Mouse (Mus musculus) forebrain, embryonic 15.5 days (tissue): Measurements from ENCODE around the gene Tcf3. TPM values are rescaled to one million over a fixed set of nuclear protein-coding genes. Genes with fewer than 3 reads are reported as not detected.
A peak's percentile ranks its signal among the peaks of the same experiment; 100 is the strongest.

Experiments
- ATAC-seq: fragments of 200-750 bp; cut with Nextera tagmentation; replicated peaks from 2 replicates; pipeline ENCODE4 v1.8.0; 2017; ENCODE audit warnings: mild to moderate bottlenecking, moderate TSS enrichment, moderate library complexity
- H3K27ac ChIP-seq: fragments of 300-500 bp; sonication (generic); replicated peaks from 2 replicates; pipeline ENCODE4 v1.5.1; 2015; ENCODE audit warnings: mild to moderate bottlenecking, inconsistent platforms
- H3K27me3 ChIP-seq: fragments of 300-500 bp; sonication (generic); 2 replicates; pipeline ENCODE4 v1.6.1; 2015; ENCODE audit warnings: inconsistent platforms
- H3K36me3 ChIP-seq: fragments of 300-500 bp; sonication (generic); 2 replicates; pipeline ENCODE4 v1.6.1; 2015; ENCODE audit warnings: mild to moderate bottlenecking, inconsistent platforms
- H3K4me1 ChIP-seq: fragments of 300-500 bp; sonication (generic); 2 replicates; pipeline ENCODE4 v1.6.1; 2015; ENCODE audit warnings: inconsistent platforms
- H3K4me2 ChIP-seq: fragments of 300-500 bp; sonication (generic); replicated peaks from 2 replicates; pipeline ENCODE4 v1.6.1; 2015; ENCODE audit warnings: mild to moderate bottlenecking, inconsistent platforms
- H3K4me3 ChIP-seq: fragments of 300-500 bp; sonication (generic); 2 replicates; pipeline ENCODE4 v1.5.1; 2015; ENCODE audit warnings: mild to moderate bottlenecking, inconsistent platforms
- H3K9ac ChIP-seq: fragments of 300-500 bp; sonication (generic); replicated peaks from 2 replicates; pipeline ENCODE4 v1.6.1; 2015; ENCODE audit warnings: mild to moderate bottlenecking, inconsistent platforms
- H3K9me3 ChIP-seq: fragments of 300-500 bp; sonication (generic); 2 replicates; pipeline ENCODE4 v1.6.1; 2016; ENCODE audit warnings: inconsistent platforms
- WGBS: fragments of 180-500 bp; shearing (Covaris S2); methylation state at CpG from one replicate; pipeline ENCODE4 v1.1.7; 2015; ENCODE audit warnings: mixed read lengths; 5-methylcytosine and 5-hydroxymethylcytosine counted together
- polyA plus RNA-seq: library from polyadenylated mRNA; unstranded; fragments of >200 nt; fragmentation: Nextera tagmentation; extraction: Ambion mirVana; gene quantifications from 2 replicates; pipeline ENCODE4 v1.2.1, GENCODE M21; 2015

The Tcf3 gene
- polyA plus RNA-seq, 1 experiment from 2014 or later, result 85.2 TPM

DNA sequence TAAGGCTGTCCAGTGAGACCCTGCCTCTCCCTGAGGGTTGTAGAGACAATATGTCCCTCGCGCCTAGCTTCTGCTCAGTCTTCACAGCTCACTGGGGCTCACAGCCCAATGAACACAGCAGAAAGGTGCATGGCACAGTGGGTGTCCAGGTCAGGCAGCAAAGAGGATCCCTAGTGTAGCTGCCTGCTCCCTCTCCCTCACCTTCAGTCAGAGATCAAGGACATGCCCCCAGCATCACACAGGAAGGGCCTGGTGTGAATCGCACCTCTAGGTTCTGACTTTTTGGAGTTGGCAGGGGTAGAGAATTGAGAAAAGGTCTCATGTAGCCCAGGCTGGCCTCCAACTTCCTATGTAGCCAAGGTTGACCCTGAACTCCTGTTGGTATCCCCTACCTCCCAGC is 1.4 kb upstream of the Tcf3 start:
- peaks cover 6% of the 10 kb centered on the region for H3K36me3 ChIP-seq
- H3K9me3 ChIP-seq, result no peaks in the 10 kb centered on the region
- no peak overlapping the region for H3K4me2 ChIP-seq
- H3K27me3 ChIP-seq, result no peaks in the 10 kb centered on the region
- peaks cover 23% of the 10 kb centered on the region for H3K4me1 ChIP-seq
- no peak for ATAC-seq
- H3K9ac ChIP-seq, result no peak overlapping the region
- no peak overlapping the region for H3K4me3 ChIP-seq
- 80% methylated on average over 3 of the region's 3 CpGs for WGBS
- no peak overlapping the region for H3K27ac ChIP-seq

DNA sequence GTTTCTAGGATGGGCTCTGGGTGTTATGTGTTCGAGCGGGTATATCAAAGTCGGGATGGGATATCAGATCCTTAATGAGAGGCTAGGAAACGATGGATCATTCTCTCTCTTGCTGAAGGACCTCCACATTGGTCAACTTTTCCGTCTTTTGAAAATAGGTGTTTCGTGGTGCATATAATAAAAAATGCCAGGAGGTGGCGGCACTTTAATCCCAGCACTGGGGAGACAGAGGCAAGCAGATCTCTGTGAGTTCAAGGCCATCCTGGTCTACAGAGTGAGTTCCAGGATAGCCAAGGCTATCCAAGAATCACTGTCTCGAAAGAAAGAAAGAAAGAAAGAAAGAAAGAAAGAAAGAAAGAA is 766 bp upstream of the Tcf3 start:
- H3K4me1 ChIP-seq, result peaks cover 23% of the 10 kb centered on the region
- peaks cover 12% of the 10 kb centered on the region for H3K36me3 ChIP-seq
- no peak overlapping the region for H3K9ac ChIP-seq
- 11% methylated on average over 8 of the region's 8 CpGs for WGBS
- H3K9me3 ChIP-seq, result no peaks in the 10 kb centered on the region
- peak overlapping the region; percentile 67 for H3K4me3 ChIP-seq
- H3K4me2 ChIP-seq, result peak overlapping the region; percentile 16; the same call in 1 of the 2 replicates
- H3K27ac ChIP-seq, result no peak overlapping the region
- H3K27me3 ChIP-seq, result no peaks in the 10 kb centered on the region
- no peak for ATAC-seq

DNA sequence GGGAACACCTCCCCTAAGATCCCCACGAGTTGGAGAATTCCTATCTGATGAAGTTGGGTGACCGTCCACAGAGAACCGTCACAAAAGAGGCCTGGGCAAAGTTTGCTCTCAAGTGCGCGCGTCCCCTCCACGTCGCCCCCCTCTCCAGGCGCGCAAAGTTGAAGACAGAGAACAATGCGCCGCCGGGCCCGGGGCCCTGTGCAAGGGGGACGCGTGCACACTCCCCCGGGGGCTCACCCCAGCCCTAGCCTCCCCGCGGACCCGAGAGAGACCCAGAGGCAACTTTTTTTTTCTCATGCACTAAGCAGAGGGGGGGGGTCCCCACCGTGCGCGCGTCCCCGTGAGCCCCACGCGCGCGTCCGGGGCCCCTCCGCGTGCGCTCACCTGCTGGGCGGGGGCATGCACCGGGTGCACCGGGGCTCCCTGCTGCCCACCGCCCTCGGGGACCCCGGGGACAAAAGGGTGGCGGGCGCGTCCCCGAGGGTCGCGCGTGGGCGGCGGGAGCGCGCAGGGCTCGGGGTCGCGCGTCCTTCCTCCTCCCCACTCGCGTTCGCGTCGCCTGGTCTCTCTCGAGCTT is 423 bp downstream of the Tcf3 start:
- no peaks in the 10 kb centered on the region for H3K27me3 ChIP-seq
- no peaks in the 10 kb centered on the region for H3K9me3 ChIP-seq
- peak overlapping the region; percentile 96 for H3K27ac ChIP-seq
- peak; percentile 0; the same call in 1 of the 2 replicates for ATAC-seq
- H3K9ac ChIP-seq, result peak overlapping the region; percentile 83
- H3K36me3 ChIP-seq, result peaks cover 22% of the 10 kb centered on the region
- H3K4me3 ChIP-seq, result peak overlapping the region; percentile 67
- WGBS, result under 1% methylated on average over 59 of the region's 60 CpGs
- peaks cover 23% of the 10 kb centered on the region for H3K4me1 ChIP-seq
- H3K4me2 ChIP-seq, result peak overlapping the region; percentile 72

DNA sequence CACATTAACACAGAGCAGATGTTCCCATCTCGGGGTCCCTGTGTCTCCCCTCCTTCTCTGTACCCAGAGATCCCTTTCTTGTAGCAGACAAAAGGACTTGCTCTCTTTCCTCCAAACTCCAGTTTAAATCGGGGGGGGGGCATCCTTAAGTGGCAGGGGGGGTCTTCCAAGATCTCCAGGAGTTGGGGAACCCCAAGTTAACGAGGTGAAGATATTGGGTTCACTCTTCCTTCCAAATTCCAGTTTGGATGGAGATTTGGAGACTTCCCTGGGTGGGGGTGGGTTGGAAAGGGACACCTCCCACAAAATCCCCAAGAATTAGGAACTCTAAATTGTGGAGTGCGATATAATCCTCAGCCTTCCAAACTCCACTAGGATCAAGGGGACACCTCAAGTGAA is 1.1 kb downstream of the Tcf3 start:
- ATAC-seq, result no peak
- Histone ChIP-seq H3K9me3 (no peaks in the 10 kb centered on the region), H3K27ac (peak overlapping the region; percentile 96), H3K4me2 (peak overlapping the region; percentile 72), H3K4me1 (peaks cover 23% of the 10 kb centered on the region), H3K4me3 (peak overlapping the region; percentile 67), H3K36me3 (peaks cover 28% of the 10 kb centered on the region), H3K9ac (peak overlapping the region; percentile 83), H3K27me3 (no peaks in the 10 kb centered on the region)
- WGBS, result 2% methylated on average over 4 of the region's 4 CpGs

DNA sequence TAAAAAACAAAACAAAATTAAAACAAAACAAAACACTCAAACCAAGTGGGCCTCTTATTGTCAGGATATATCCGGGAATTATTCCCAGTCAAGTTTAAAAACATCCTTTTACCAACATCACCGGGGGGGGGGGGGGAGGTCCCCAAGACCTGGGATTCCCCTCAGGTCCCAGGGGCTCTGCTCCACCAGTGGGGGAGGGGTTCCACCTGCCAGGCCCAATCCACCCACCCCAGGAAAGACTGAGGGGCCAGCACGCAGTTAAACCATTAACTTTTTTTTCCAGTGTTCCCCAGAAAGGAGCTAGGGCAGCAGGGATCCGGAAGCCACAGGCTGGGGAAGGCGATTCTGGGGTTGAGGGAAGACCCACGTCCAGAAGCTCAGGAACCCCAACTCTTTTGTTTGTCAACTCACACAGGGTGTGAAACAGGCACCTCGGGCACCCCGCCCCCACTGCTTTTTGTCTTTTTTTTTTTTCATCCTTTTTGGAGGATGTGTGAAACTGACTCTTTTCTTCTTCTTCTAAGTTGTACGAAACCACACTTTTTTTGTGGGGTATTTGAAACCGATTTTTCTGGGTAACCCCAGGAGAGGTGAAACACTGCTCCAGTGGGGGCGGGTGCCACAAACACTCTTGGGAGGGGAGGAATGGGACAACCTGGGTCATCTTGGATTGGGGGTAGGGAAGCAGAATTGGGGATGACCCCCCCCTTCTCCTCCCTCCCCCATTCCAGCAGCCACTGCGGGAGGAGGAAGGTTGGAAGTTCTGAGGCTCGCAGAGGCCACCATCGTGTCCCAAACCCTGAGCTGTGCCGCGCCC is 1.7 kb downstream of the Tcf3 start:
- no peaks in the 10 kb centered on the region for H3K9me3 ChIP-seq
- H3K27ac ChIP-seq, result peak overlapping the region; percentile 96
- peak overlapping the region; percentile 72 for H3K4me2 ChIP-seq
- 9% methylated on average over 16 of the region's 16 CpGs for WGBS
- peak overlapping the region; percentile 83 for H3K9ac ChIP-seq
- peaks cover 23% of the 10 kb centered on the region for H3K4me1 ChIP-seq
- H3K36me3 ChIP-seq, result peaks cover 34% of the 10 kb centered on the region
- ATAC-seq, result no peak
- no peaks in the 10 kb centered on the region for H3K27me3 ChIP-seq
- H3K4me3 ChIP-seq, result peak overlapping the region; percentile 67

DNA sequence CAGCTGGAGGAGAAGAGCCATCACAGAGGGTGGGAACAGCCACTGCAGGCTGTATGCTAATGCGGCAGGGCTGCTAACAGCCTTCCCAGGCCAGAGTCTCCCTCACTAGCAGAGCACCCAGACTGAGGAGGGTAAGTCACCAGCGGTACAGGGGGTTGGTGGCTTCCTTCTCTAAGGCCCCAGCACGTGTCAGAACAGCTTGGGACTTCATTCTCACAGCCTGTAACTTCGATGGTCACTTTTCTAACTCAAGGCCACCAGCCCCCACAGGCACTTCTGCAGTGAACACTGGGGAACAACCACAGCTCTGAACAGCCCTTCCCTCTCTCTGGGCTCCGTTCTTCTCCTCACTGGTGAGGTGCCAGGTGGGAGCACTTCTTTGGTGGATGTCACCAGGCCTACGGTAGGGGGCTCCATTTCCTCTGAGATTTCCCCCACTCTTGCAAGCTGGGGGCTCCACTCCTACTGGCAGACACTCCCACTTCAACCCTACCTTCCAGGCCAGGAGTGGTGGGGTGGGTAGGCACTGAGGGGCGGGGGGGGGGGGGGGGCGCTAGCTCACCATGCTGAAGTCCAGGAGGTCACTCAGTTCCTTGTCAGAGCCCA is 3.0 kb downstream of the Tcf3 start:
- H3K36me3 ChIP-seq, result peaks cover 47% of the 10 kb centered on the region
- peaks cover 20% of the 10 kb centered on the region for H3K4me1 ChIP-seq
- H3K27ac ChIP-seq, result no peak overlapping the region
- no peak overlapping the region for H3K4me2 ChIP-seq
- no peaks in the 10 kb centered on the region for H3K27me3 ChIP-seq
- WGBS, result 71% methylated on average over 8 of the region's 8 CpGs
- no peaks in the 10 kb centered on the region for H3K9me3 ChIP-seq
- no peak overlapping the region for H3K4me3 ChIP-seq
- H3K9ac ChIP-seq, result no peak overlapping the region
- no peak for ATAC-seq

DNA sequence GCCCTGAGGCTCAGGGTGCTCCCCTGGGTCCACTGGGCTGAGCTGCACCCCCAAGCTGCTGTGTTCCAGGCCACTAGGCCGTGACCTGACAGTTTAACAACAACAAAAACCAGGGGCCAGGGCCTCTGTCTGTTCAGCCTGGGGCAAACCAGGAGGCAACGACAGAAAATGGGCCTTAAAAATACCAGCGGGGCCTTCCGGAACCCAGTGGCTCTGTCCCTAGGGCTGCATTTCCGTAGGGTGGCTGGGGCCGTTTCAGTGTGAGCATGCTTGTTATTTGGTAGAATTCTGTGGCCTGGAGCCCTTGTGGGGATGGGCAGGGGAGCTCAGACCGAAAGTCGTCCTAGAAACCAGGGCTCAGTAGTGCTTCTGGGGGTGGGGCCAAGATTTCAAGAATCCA is 3.6 kb downstream of the Tcf3 start:
- Histone ChIP-seq H3K4me3 (no peak overlapping the region), H3K4me1 (peaks cover 20% of the 10 kb centered on the region), H3K4me2 (no peak overlapping the region), H3K9me3 (no peaks in the 10 kb centered on the region), H3K27me3 (no peaks in the 10 kb centered on the region), H3K9ac (no peak overlapping the region), H3K36me3 (peaks cover 54% of the 10 kb centered on the region), H3K27ac (no peak overlapping the region)
- 89% methylated on average over 8 of the region's 8 CpGs for WGBS
- no peak for ATAC-seq

DNA sequence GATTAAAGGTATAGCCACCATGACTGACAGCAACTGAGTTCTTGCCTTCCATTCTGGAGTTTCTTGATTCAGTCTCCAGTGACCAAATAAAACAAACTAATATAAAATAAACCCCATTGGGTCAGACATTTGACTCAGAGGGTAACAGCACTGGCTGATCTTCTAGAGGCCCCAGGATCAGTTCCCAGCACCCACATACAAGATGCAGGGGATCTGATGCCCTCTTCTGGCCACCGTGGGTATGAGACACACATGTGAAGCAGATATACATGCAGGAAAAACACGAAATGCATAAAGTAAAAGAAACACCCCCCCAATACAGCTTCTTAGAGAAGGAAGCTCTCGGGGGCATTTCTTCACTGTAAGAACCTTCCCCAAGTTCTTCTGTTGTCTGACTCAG is 8.4 kb downstream of the Tcf3 start:
- Histone ChIP-seq H3K36me3 (peaks cover 74% of the 10 kb centered on the region), H3K9ac (no peak overlapping the region), H3K4me3 (no peak overlapping the region), H3K4me1 (peaks cover 29% of the 10 kb centered on the region), H3K27me3 (no peaks in the 10 kb centered on the region), H3K4me2 (no peak overlapping the region), H3K27ac (no peak overlapping the region), H3K9me3 (no peaks in the 10 kb centered on the region)
- WGBS, result 98% methylated on average over 3 of the region's 3 CpGs
- ATAC-seq, result no peak

DNA sequence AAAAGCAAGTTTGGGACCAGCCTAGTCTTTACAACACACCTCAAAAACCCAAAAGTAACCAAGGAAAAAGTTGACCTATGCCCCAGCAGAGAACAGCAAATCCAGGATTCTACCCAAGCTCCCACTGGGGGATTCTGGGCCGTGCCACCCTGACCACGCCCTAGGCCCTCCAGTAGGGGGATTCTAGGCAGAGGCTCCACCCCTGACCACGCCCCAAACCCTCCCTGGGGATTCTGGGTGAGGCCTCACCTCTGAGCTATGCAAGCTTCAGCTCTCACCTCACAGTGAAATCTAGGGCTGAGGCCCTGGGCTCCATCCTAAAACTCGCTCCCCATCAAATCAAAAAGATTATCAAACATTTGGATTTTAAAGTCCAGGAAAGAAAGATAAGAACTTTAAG is 9.9 kb downstream of the Tcf3 start:
- Histone ChIP-seq H3K36me3 (peaks cover 73% of the 10 kb centered on the region), H3K27ac (peak overlapping the region; percentile 69), H3K27me3 (no peaks in the 10 kb centered on the region), H3K9ac (no peak overlapping the region), H3K9me3 (no peaks in the 10 kb centered on the region), H3K4me2 (no peak overlapping the region), H3K4me3 (no peak overlapping the region), H3K4me1 (peaks cover 44% of the 10 kb centered on the region)
- no peak for ATAC-seq
- 45% methylated on average over 4 of the region's 4 CpGs for WGBS

DNA sequence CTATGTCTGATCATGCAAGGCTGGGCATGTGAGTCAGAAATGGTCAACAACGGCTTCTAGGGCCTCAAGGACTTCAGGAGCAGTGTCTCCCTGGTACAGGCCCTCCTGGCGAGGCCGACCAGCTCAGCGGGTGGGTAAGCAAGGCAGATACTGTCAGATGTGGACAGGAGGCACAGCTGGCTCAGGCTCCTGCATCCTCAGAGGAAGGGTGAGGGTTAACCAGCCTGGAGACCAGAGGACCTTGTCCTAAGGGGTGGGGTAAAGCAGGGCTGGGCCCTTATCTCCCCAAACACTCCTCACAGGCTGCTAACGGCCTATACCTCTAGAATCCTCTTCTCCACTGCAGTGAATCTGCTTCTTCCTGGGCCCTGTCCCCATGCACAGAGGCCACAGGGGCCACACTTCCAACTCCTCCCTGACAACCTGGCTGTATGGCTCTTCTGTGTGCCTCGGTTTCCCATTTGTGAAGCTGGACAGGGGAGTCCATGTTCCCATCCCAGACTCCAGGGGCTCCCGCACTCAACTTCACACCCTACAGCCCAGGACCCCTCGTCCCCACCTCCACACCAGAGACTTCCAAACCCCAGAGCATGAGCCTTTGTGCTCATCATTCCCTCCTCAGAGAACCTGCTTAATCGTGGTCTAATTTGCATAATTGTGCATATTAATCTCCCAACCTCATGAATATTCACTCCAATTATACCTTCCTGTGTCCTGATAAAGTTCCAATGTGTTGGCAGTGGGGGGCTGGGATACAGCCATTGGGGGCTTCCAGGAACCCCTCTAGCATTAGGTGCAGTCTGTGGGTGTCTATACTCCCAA is 11.6 kb downstream of the Tcf3 start:
- Histone ChIP-seq H3K27ac (peak overlapping the region; percentile 69), H3K4me1 (peaks cover 52% of the 10 kb centered on the region), H3K9me3 (no peaks in the 10 kb centered on the region), H3K4me2 (no peak overlapping the region), H3K9ac (no peak overlapping the region), H3K36me3 (peaks cover 73% of the 10 kb centered on the region), H3K27me3 (no peaks in the 10 kb centered on the region), H3K4me3 (no peak overlapping the region)
- WGBS, result 69% methylated on average over 9 of the region's 9 CpGs
- ATAC-seq, result peak; percentile 36; the same call in 1 of the 2 replicates

DNA sequence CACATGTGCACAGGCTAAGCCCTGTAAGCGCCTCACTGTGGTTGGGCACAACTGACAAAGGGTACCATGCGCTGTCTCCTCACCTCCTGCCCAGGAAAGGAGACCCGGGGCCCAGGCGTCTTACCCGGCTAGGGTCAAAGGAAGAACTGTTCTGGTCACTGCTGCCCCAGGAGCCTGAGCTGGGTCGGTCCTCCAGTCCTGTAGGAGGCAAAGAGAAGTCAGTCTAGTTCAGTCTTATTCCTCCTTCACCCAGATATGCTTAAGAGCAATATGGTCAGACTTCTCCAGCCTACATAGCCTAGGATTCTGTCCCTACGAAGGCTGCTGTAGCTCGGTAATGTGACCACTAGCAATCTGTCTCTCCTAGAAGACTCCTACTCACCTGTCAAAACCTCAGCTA is 12.2 kb downstream of the Tcf3 start:
- 94% methylated on average over 8 of the region's 8 CpGs for WGBS
- Histone ChIP-seq H3K27me3 (no peaks in the 10 kb centered on the region), H3K36me3 (peaks cover 73% of the 10 kb centered on the region), H3K27ac (peak overlapping the region; percentile 69; the same call in 1 of the 2 replicates), H3K9ac (no peak overlapping the region), H3K9me3 (no peaks in the 10 kb centered on the region), H3K4me2 (no peak overlapping the region), H3K4me3 (no peak overlapping the region), H3K4me1 (peaks cover 52% of the 10 kb centered on the region)
- ATAC-seq, result no peak

DNA sequence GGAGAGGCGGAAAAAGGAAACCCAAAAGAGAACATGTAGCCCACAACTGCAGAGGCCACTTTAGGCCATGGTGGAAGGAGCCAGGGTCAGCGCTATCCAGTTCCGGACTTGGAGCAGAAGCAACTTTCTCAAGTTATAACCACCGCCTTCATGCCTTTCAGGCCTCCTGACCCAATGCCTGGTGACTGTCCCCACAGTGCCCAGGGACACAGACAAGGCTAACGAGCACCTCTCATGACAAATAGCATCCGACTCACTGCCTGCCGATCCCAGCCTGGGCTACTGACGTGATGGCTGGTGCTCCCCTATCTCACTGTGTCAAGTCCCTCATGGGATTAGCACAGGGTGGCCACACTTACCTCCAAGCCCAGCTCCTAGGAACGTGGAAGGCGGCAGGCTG is 12.7 kb downstream of the Tcf3 start:
- H3K4me2 ChIP-seq, result no peak overlapping the region
- no peak overlapping the region for H3K27ac ChIP-seq
- no peak overlapping the region for H3K9ac ChIP-seq
- H3K4me1 ChIP-seq, result peaks cover 52% of the 10 kb centered on the region
- no peaks in the 10 kb centered on the region for H3K9me3 ChIP-seq
- no peaks in the 10 kb centered on the region for H3K27me3 ChIP-seq
- peaks cover 72% of the 10 kb centered on the region for H3K36me3 ChIP-seq
- 86% methylated on average over 10 of the region's 10 CpGs for WGBS
- no peak overlapping the region for H3K4me3 ChIP-seq
- ATAC-seq, result no peak
